Mouse (Mus musculus): ENCODE measurements around the gene Nlrp4c.
"Not testable (repeated sequence)": the region's sequence is repeated elsewhere in the genome, so short reads cannot be mapped to it uniquely, and the experiment has no call there.

Nlrp4c gene

DNA sequence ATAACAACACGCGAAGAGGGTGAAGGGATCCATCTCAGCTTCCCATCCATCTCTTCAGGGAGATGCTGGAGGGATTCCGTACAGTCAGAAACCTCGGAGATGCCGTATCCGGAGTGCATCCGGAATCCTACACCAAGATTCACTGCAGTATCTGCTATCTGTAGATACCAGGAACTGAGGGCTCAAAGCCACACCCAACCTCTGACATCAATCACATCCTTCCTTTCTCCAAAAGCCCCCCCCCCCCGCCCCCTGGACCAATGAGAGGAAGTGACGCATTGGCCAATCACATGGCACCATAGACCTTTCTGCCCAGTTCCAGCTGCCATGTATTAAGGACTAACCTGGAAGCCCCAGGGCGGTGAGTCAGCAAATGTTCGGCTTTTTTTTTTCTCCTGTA, at the start of gene Nlrp4c:
Gene Nlrp4c (plus strand): TSS at position 301 of the 400 bp plus-strand sequence.
- no peak for DNase-seq

DNA sequence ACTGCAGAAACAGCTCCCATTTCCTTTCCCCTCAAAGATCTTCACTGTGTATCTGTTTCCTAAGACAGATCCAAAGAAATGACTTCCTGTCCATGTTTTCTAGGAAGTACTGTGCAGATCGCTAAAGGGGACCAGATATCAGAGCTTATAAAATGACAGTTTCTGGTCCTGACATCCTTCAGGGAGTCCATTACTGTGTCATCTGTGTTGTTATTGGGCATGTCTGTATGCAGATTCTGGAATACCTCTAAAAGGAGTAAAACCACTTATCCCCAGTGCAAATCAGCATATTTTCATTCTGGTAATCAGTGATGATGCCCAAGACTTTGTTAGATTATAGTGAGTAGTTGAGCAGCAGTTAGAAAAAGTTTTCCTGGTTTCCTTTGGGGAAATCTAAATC, 34.1 kb upstream of the Nlrp4c start, which contains the start of gene Vmn1r65:
Gene Vmn1r65 (minus strand): TSS at position 101 of the 400 bp plus-strand sequence.
- no peak for DNase-seq

DNA sequence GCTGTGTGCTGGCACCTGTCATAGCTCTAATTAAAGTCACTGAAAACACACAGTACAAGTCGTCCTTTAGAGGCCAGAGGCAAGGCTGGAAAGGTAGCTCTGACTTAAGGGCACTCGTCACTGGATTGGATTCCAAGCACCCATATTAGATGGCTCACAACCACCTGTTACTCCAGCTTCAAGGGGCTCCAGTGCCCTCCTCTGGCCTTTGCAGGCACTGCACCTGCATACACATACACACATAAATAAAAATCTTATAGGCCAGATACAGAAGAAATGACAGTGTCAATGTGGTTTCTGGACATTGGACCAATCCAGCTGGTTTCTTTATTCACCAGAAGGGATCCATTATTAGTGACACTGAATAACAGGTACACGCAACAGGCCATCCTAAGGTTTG, 74.5 kb downstream of the Nlrp4c start:
- DNase-seq: no peak

DNA sequence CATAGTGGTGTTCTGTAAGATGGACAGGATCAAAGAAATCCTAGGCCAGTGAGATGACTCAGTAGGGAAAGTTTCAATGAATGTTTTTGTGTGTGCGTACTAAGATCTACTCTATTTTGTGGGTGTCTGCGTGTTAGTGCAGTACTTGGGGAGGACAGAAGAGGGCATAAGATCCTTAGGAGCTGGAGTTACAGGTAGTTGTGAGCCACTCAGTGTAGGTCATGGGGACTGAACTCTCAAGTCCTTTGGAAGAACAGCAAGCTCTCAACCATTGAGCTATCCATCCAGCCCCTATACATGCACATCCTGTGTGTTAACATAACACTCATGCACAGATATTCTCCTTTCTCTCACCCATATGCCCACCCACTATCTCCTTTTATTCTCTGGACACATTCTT, 75.1 kb downstream of the Nlrp4c start:
- DNase-seq: not testable (repeated sequence)

DNA sequence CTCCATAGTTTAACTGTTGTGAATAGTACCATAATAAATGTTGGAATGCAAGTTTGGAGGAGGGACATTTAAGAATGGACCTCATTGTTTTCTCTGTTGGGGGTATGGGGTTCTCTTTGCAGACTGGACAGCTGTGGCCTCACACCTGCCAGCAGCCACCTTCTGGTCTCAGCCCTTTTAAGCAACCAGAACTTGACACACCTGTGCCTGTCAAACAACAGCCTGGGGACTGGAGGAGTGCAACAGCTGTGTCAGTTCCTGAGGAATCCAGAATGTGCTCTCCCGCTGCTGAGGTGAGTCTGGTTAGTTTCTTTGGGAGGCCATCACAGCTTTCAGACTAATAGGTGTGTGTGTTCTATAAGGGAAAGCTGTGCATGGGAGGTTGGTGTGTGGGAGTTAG, 76.2 kb downstream of the Nlrp4c start:
- DNase-seq: not testable (repeated sequence)

DNA sequence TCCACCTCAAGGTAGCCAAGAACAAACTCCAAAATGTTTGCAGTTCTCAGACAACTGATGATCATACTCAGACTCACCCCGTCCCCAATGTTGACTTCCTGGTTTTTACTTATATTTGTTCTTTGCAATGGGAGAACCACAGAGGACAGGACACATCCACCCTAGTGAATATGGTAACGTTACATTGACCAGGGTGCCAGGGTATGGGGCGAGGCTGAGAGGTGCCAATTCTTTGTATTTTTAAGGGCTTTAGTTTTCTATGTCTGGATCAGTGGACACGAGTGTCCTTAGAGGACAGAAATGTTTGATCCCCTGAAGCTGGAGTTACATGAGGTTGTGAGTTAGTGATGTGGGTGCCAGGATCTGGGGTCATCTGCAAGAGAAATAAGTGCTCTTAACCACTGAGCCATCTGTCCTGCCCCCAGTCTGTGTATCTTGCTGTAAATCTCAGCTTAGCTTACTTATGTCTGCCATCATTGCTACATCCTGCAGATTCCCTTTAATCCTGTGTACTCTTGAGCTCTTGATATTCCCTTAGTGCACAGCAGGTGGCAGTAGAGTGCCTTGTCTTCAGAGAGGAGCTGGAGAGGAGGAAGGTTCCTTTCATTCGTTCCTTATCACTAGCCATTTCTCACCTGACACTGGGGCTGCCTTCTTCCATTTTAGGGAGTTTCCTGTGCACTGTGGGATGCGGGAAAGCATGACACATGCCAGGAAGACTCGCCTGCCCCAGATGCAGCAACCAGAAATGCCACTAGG, 81.9 kb downstream of the Nlrp4c start:
- peak; percentile 75 for DNase-seq

DNA sequence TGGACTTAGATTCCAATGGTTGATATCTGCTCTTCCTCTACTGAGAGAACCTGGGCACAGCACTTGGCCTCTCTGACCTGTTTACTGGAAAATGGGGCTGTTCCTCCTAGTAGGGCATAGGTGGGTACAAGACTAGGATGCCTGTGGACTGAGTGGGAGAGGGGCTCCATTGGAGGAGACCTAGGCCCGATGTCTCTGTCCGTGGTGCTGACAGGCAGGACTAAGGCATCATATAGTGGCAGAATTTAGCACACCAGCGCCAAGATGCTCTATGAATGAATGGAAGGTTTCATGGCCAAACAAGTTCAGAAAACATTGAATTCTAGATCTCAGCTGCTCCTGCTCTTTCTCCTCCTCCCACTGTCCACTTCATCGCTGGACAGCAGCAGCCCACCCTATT, 85.4 kb downstream of the Nlrp4c start:
- no peak for DNase-seq

DNA sequence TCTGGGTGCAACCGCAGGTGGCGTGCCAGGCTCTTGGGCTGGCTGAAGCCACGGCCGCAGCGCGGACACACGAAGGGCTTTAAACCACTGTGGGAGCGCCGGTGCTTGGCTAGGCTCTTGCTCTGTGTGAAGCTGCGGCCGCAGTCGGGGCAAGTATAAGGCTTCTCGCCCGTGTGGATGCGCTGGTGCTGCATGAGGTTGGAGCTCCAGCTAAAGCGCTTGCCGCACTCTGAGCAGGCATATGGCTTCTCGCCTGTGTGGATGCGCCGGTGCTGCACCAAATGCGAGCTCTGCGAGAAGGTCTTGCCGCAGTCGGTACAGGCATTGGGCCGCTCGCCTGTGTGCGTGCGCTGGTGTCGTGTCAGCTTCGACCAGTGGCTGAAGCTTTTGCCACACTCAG, 87.7 kb downstream of the Nlrp4c start:
- no peak for DNase-seq

DNA sequence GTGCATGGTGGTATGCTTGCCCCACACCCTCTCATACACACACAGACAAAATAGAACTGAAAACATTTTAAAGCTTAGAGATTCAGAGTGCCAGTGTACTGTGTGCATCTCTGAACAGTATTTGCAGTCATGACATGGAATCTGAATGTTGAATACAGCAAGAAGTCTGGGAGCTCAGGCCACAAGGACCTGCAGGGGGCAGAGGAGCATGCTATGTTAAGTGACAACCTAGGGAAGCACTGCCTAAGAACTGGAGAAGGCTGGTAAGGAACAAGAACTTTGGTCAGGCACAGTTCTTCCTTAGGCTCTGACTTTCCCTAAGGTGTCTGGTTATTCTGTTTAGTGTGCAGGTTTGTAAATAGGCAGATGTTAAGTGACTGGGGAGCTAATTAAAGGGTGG, 91.5 kb downstream of the Nlrp4c start:
- DNase-seq: no peak

DNA sequence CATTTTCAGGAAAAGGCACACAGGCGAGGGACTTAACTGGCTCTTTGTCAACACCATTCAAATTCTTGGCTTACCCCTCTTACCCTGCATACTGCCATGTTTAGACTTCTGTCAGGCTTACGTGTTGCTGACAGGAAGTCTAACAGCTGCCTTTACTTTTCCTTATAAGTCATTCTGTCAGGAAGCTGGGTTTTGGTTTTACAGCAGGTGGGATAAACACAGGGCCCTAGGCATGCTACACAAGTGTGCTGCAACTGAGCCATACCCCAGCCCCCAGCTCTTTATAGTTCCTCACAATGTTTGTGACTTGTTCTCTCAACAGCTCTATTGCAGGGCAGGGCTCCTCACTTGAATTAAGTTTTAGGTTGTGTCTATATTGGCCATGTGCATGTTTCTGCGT, 94.3 kb downstream of the Nlrp4c start:
- DNase-seq: no peak

DNA sequence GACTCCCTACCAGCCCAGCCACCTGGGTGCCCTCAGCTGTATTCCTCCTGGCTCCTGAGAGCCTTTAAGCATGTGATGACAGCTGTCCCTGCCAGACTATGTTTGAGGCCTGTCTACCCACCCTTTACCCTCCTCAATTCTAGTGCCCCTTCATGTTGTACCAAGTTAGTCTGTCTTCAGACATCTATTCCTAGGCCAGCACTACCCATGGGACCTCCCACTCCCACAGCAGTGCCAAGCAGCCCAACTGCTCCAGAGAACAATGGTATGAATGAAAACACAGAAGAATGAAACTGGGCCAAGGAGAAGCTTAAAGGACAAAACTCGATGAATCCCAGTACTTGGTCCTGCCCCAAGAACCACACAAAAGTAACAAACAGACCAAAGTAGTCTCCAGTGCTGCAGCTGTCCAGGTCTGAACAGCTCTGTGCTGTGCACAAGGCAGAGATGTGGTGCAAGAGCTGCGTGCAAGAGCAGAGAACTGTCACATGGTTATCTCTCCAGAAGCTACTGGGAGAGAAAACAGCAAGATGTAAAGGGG, 99.1 kb downstream of the Nlrp4c start:
- DNase-seq: no peak

DNA sequence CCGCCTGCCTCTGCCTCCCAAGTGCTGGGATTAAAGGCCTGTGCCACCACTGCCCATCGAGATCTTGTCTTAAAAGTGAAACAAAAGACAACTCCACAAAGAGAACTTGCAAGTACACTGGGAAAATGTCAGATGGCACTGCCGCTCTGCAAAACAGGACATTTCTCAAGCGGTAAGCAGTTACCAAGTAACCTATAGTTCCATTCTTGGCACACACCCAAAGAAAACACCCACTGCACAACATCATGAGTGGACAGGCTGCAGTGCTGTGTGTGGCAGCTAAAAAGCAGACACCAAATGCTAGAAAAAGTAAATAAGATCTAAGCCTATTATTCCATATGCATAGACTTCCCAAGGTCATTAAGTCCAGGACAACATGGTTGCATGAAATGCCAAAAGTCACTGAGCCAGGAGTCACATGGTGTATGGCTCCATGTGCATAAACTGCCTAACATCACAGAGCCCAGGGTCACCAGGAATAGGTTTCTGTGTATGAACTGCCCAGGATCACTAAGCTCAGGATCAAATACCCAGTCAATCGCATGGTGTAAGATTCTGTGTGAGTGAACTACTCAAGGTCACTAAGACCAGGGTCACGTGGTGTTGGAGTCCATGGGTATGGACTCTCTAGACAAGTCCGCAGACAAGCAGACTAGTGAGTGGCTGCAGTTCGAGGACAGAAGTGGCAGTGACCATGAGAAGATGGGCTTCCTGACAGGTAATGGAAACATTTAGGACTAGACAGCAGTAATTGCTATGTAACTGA, 100.6 kb downstream of the Nlrp4c start:
- no peak for DNase-seq

DNA sequence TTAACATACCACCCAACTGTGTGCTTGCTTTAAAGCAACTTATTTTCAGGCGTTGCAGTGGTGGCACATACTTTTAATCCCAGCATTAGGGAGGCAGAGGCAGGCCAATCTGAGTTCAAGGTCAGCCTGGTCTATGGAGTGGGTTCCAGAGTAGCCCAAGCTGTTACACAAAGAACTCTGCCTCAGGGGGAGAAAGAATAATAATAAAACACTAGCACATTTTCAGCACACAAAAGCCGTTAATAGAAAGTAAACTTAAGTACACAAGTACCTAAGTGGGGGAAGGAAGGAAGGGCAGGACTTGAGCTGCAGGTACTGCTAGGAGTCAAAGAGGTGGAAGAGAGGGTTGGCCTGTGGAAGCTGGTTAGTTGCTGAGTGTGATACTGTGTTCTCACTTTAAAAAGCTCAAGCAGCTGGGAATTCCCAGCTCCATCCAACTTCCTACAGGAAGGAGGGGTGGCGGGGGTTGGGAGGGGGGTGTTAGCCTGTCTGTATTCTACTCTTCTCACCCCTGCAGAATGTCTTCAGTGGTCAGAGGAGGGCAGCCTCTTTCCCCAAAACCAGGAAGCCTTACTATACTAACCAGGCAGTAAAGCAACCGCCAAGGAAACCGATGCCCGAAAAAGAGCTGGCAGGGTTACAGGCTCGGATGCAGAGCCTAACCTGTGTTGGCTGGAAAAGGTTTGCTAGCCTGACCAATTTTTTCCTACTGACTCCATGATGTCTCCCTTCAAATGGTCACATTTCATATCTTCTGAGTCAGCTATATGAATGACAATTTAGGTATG, 101.4 kb downstream of the Nlrp4c start:
- no peak for DNase-seq

DNA sequence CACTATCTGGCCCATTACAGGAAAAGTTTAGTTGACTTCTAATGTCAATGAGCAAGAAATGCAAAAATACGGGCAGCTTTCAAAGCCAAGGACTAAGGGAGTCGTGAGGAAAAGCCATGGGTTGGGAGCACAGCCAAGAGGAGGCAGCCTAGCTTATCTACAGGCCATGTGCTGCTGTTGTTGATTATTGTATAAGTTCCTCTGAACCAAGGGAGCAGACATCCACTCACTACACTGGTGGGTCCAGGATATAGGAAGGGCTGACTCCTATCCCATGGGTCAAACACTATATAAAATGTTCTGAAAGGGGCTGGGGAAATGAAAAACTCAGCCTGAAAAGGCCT, 102.0 kb downstream of the Nlrp4c start:
- DNase-seq: no peak

DNA sequence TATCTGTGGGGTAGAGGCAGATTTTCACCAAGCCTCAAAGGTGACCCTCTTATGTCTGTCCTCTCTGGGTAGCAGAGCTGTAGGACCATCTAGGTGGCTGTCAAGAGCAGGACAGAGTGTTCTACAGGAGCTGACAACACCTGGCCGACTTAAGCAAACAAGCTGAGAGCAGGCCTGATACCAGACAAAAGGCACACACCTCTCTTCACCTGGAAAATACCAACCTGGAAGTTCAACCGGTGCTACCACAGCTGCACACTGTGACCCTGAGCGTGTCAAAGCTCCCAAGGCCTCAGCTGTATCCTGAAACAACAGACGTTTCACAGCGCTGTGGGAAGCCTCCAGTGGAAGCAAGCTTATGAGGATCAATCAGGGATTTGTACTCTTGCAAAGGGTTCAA, 102.7 kb downstream of the Nlrp4c start:
- no peak for DNase-seq

DNA sequence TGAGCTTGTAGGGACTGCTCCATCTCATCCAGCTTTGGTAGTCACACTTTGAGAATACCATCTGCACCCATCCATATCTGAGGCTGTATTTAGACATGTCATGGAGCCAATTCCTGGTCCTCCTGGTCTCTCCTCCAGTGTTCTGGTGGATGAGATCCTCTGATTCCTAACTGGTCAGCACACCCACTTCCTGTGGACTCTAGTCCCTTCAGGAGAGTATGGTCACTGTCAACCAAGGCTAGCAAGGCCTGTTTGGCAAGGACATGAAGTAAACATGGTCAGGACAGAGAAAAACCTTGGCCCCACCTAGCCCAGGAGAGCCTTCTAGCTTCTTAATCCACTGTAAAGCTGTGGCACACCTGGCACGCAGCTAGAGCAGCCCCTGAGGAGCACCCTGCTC, 106.3 kb downstream of the Nlrp4c start:
- no peak for DNase-seq

DNA sequence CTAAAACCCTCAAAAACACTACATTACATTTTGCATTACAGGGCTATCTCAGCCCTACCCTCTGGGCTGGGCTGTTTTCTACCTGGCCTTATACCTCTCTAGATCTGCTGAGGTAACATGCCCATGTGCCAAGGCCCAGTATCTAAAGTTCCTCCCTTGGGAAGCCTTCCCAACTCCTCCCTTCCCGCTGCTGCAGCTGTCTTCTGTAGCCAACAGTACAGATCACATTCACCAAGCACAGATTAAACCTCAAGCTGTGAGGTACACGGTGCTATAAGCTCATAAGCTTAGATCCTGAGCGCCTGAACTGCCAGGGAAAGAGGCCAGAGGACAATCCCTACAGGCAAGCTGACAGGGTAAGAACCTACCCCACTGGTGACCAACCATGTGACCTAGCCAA, 107.1 kb downstream of the Nlrp4c start:
- DNase-seq: no peak

DNA sequence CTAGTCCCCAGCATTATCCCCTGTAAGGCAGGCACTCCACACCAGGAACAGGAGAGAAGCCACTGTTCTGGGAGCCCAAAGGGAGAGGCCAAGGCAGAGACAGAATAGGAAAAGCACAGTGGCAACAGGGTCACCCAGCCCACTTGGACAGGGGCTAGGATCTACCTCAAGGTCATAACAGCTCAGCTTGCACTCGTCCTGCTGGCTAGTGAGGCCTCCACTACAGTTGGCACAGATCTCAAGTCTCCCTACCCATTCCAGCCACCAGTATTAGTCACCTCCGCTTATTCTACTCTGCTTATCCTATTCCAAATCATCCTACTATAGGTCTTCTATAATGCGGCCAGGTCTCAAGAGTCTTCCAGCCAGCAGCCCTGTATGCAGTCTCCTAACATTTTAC, 108.2 kb downstream of the Nlrp4c start:
- DNase-seq: no peak

DNA sequence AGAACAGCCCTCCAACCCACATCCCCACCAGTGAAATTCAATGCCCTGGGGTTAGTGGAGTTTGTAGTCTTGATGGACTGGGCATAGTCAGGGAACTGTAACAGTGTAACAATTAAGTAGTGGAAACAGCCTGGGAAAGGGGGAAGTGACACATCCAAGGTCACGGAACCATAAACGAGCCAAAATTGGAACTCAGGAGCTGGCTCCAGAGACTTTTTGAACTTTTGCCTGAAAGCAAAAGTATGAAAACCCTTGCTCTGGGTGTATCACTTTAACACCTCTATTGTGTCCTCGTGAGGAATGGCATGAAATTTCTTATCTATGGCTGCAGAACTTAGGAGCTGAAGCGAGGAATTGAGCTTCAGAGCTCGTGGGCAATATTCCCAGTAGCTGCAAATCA, 109.2 kb downstream of the Nlrp4c start:
- no peak for DNase-seq

Data from cerebellum, adult 11 months (tissue).